Mouse (Mus musculus): ENCODE data around the gene Rnd1. TPM values are rescaled to one million over a fixed set of nuclear protein-coding genes. Genes with fewer than 3 reads are reported as not detected.

Rnd1 gene
- polyA plus RNA-seq, 1 experiment: 34.5 TPM

DNA sequence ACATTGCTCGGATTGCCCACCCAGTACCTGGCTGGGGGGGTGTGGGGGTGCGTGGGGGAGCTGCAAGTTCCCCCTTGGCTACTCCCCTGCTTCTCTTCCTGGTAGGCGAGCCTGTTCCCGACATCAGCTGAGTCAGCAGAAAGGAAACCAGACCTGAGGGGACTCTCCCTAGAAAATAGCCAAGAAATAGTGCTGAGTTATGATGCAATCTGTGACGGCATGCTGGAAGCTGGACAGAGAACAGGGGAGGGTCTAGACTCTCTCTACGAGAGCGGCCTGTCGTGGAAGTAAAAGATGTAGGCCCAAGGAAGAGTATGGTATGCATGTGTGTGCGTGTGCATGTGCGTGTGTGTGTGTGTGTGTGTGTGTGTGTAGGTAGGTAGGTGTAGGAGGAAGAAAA is 5.9 kb upstream of the Rnd1 start:
- Histone ChIP-seq H3K27ac (ENCODE audit: insufficient read depth, low read length) (no peak overlapping the region), H3K4me1 (ENCODE audit: control insufficient read depth, insufficient read depth, low read length) (peaks cover 3% of the 10 kb centered on the region; the same call in 1 of the 2 replicates), H3K4me3 (ENCODE audit: insufficient read depth, low read length) (no peak overlapping the region)
- TF ChIP-seq CTCF (IDR thresholded peaks at IDR 0.05; ENCODE audit: extremely low read depth, insufficient read depth, low read length) (no peak), POLR2A (IDR thresholded peaks at IDR 0.05; ENCODE audit: extremely low read depth, insufficient read depth, low read length) (no peak)

DNA sequence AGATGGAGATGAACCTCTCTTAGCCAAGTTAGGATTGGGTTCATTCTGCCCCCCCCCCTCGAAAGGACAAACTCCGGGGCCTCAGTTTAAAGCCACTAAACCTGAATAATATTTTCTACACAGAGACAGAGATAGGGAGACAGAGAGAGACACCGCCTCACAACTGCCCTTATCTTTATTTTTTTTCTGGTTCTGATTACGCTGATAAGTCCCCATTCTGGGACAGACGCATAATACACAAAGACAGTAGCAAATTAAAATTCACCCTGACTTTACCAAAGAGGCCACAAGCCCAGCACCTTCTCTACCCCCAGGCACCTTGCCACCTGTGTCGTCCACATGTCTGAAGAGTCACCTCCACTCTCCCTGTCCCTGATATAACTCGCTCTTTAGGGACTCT is 4.4 kb upstream of the Rnd1 start:
- TF ChIP-seq POLR2A (IDR thresholded peaks at IDR 0.05; ENCODE audit: extremely low read depth, insufficient read depth, low read length) (no peak), CTCF (IDR thresholded peaks at IDR 0.05; ENCODE audit: extremely low read depth, insufficient read depth, low read length) (no peak)
- Histone ChIP-seq H3K4me3 (ENCODE audit: insufficient read depth, low read length) (no peak overlapping the region), H3K27ac (ENCODE audit: insufficient read depth, low read length) (no peak overlapping the region), H3K4me1 (ENCODE audit: control insufficient read depth, insufficient read depth, low read length) (peaks cover 3% of the 10 kb centered on the region; the same call in 1 of the 2 replicates)

DNA sequence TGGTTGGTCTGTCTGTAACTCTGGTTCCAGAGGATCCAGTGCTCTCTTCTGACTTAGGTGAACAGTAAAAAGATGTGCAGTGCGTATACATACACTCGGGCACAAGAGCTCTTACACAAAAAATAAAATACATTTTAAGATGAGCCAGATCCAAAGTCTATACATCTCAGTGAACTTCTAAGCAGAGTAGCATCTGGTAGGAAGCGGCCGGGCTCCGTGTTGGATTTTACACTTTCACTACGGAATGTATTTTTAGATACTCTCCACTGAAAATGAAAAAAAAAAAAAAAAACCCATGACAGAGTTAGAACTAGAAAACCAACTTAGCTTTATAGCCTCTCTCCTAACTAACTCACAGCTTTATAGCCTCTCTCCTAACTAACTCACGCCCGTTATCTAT is 3.4 kb upstream of the Rnd1 start:
- Histone ChIP-seq H3K4me1 (ENCODE audit: control insufficient read depth, insufficient read depth, low read length) (peaks cover 3% of the 10 kb centered on the region; the same call in 1 of the 2 replicates), H3K4me3 (ENCODE audit: insufficient read depth, low read length) (no peak overlapping the region), H3K27ac (ENCODE audit: insufficient read depth, low read length) (no peak overlapping the region)
- TF ChIP-seq POLR2A (IDR thresholded peaks at IDR 0.05; ENCODE audit: extremely low read depth, insufficient read depth, low read length) (no peak), CTCF (IDR thresholded peaks at IDR 0.05; ENCODE audit: extremely low read depth, insufficient read depth, low read length) (no peak)

DNA sequence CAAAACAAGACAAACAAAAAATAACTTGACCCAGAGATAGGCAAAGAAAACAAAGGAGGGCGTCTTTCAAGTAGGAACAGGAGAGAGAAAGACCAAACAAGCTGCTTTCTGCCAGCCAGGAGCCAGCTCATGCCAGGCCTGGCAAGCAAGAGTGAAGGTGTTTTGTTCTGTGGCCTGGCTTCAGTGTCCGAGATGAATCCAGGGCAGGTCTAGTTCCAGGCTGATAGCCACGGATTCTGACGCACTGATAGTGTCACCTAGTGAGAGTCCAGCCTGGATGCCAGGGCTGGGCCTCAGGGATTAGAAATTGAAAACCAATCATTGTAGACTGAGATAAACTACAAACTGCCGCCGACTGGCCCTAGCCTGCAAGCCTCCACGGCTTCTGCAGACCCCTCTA is 716 bp upstream of the Rnd1 start:
- peaks cover 7% of the 10 kb centered on the region; the same call in 1 of the 2 replicates for H3K4me1 ChIP-seq (ENCODE audit: control insufficient read depth, insufficient read depth, low read length)
- no peak overlapping the region for H3K27ac ChIP-seq (ENCODE audit: insufficient read depth, low read length)
- TF ChIP-seq POLR2A (IDR thresholded peaks at IDR 0.05; ENCODE audit: extremely low read depth, insufficient read depth, low read length) (no peak), CTCF (IDR thresholded peaks at IDR 0.05; ENCODE audit: extremely low read depth, insufficient read depth, low read length) (no peak)
- H3K4me3 ChIP-seq (ENCODE audit: insufficient read depth, low read length): no peak overlapping the region

DNA sequence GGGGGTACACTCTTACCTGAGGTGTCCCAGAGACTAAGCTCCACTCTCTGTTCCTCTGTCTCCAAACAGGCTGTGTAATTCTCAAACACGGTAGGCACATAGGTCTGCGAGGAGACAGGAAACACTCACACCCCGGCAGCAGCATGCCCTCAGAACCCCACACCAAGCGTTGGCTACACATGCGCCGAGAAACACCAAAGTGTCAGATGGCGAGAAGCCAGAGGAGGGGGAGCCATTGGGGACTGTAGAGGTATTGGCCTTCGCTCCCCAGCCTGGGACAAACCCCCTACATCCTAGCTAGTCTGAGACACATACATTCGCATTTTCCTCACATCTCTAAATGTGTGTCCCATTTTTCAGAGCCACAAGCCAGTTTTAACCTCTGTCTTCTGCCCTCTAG is 790 bp downstream of the Rnd1 start:
- Histone ChIP-seq H3K4me1 (ENCODE audit: control insufficient read depth, insufficient read depth, low read length) (peaks cover 7% of the 10 kb centered on the region), H3K27ac (ENCODE audit: insufficient read depth, low read length) (no peak overlapping the region)

DNA sequence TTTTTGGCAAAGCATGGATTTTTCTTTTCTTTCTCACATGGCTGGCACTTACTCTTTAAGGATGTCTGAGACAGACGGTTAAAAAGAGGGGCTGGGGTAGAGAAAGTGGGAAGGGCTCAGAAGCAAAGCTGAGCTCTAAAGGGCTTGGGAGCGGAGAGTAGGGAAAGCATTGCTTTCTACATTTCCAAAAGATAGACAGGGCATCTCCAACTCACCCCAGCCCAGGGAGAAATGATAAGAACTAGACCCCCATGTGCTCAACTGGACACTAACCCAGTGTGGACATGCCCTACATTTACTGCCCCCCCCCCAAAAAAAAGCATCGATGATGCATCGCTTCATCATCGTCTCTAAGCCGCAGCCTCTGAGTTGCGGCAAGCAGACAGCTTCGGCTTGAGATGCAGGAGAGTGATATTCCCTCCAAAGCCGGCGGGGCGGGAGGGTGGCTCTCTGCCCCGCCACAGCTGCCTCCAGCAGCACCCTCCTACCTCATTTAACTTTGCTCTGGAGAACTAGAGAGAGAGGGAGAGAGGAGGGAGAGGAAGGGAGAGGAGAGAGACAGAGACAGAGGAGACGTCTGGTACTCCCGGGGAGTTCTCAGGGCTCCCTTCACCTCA is 1.5 kb downstream of the Rnd1 start:
- no peak overlapping the region for H3K27ac ChIP-seq (ENCODE audit: insufficient read depth, low read length)
- no peak for TF ChIP-seq POLR2A (IDR thresholded peaks at IDR 0.05; ENCODE audit: extremely low read depth, insufficient read depth, low read length)
- no peak for TF ChIP-seq CTCF (IDR thresholded peaks at IDR 0.05; ENCODE audit: extremely low read depth, insufficient read depth, low read length)
- peaks cover 5% of the 10 kb centered on the region for H3K4me1 ChIP-seq (ENCODE audit: control insufficient read depth, insufficient read depth, low read length)
- peak overlapping the region; percentile 72 for H3K4me3 ChIP-seq (ENCODE audit: insufficient read depth, low read length)

More for the DNA sequence above, 790 bp downstream of the Rnd1 start:
- peak overlapping the region; percentile 72 for H3K4me3 ChIP-seq (ENCODE audit: insufficient read depth, low read length)
- TF ChIP-seq CTCF (IDR thresholded peaks at IDR 0.05; ENCODE audit: extremely low read depth, insufficient read depth, low read length): no peak
- TF ChIP-seq POLR2A (IDR thresholded peaks at IDR 0.05; ENCODE audit: extremely low read depth, insufficient read depth, low read length): no peak

DNA sequence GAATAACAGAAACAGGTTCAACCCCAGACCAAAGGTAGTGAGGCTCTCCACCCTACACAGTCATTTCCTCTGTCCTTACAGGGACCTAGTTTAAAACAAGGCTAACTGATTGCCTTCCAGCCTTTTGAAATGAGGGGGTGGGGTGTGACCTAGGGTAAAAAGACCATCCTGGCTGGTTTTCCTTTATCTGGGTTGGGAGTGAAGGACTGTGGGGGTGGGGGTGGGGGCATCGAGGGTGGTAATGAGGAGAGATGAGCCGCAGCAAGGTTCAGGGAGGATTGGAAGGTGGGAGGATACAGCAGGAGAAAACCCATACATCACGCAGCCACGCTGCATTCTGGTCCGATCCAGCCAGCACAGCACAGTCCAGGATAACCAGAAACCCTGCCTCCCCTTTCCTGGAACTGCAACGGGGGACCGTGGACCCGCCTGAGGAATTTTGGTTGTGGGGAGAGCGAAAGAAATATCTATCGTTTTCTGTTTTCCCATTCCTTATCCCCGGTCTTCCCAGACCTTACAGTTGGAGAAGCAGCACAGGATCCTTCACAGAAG is 2.2 kb downstream of the Rnd1 start:
- peak overlapping the region; percentile 72 for H3K4me3 ChIP-seq (ENCODE audit: insufficient read depth, low read length)
- no peak for TF ChIP-seq CTCF (IDR thresholded peaks at IDR 0.05; ENCODE audit: extremely low read depth, insufficient read depth, low read length)
- TF ChIP-seq POLR2A (IDR thresholded peaks at IDR 0.05; ENCODE audit: extremely low read depth, insufficient read depth, low read length): peak; percentile 79
- H3K27ac ChIP-seq (ENCODE audit: insufficient read depth, low read length): no peak overlapping the region
- peaks cover 4% of the 10 kb centered on the region for H3K4me1 ChIP-seq (ENCODE audit: control insufficient read depth, insufficient read depth, low read length)

DNA sequence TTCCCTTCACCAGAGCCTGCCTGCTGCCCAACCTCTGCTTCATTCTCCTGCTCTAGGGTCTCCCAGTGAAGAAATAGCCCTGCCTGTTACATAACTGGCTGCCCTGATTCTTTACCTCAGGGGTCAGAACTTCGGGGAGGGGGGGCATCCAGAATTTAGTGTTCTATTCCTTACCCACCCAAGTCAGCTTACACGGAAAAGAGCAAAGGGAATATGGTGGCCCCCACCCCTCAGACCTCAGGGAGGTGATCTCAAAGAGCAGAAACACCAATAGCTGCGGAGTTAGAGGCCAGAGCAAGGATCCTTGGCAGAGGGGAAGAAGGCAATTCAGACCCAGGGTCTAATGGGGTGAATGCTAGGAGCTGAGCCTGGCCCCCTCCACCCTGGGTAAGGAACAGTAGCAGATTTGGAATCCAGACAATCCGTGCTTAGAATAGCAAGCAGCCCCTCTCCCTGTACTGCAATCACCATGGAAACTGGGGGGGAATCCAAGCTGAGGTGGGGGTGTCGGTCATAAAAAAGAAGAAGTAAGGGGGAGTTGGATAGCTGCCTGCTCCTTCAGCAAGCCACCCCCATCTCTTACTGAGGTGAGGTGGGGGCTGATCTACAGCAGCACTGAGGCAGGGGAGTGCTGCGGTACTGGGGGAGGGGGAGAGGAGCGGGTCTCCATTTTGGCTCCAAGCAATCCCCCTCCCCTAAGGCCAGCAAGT is 2.8 kb downstream of the Rnd1 start:
- Histone ChIP-seq H3K27ac (ENCODE audit: insufficient read depth, low read length) (peak overlapping the region; percentile 39; the same call in 1 of the 2 replicates), H3K4me1 (ENCODE audit: control insufficient read depth, insufficient read depth, low read length) (peaks cover 4% of the 10 kb centered on the region), H3K4me3 (ENCODE audit: insufficient read depth, low read length) (peak overlapping the region; percentile 72; the same call in 1 of the 2 replicates)
- TF ChIP-seq POLR2A (IDR thresholded peaks at IDR 0.05; ENCODE audit: extremely low read depth, insufficient read depth, low read length) (no peak), CTCF (IDR thresholded peaks at IDR 0.05; ENCODE audit: extremely low read depth, insufficient read depth, low read length) (no peak)

DNA sequence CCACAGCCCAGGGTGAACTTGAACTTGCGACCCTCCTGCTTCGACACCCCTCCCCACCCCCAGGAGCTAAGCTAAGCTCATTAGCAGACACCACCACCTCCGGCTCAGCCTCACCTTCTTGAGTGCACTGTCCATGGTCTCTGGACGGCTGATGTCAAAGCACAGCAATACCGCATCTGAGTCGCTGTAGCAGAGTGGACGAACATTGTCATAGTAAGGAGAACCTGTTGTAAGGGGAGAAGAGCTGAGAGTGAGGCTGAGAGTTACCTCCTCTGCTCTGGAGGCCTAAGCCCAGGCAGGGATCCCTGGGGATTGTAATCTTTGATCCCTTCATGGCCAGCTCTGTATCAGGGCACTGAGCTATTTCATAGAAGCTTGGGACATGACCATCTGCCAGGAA is 3.5 kb downstream of the Rnd1 start:
- no peak overlapping the region for H3K4me3 ChIP-seq (ENCODE audit: insufficient read depth, low read length)
- no peak overlapping the region for H3K27ac ChIP-seq (ENCODE audit: insufficient read depth, low read length)
- no peak for TF ChIP-seq CTCF (IDR thresholded peaks at IDR 0.05; ENCODE audit: extremely low read depth, insufficient read depth, low read length)
- TF ChIP-seq POLR2A (IDR thresholded peaks at IDR 0.05; ENCODE audit: extremely low read depth, insufficient read depth, low read length): no peak
- H3K4me1 ChIP-seq (ENCODE audit: control insufficient read depth, insufficient read depth, low read length): peaks cover 4% of the 10 kb centered on the region

All from cortical plate, adult 2 months (tissue).